Mouse (Mus musculus) stomach, embryonic 15.5 days (tissue): ENCODE data around the gene Trpm4. TPM values are rescaled to one million over a fixed set of nuclear protein-coding genes. Genes with fewer than 3 reads are reported as not detected.
A peak's percentile ranks its signal among the peaks of the same experiment; 100 is the strongest.
"Not testable (repeated sequence)": the region's sequence is repeated elsewhere in the genome, so short reads cannot be mapped to it uniquely, and the experiment has no call there.

Experiments
- ATAC-seq: fragments of 200-750 bp; cut with Nextera tagmentation; 2 replicates; pipeline ENCODE4 v1.8.0; 2017; ENCODE audit warnings: low read depth, moderate number of reproducible peaks, moderate TSS enrichment; ENCODE audit not compliant: insufficient read depth, low FRiP score
- H3K27ac ChIP-seq: fragments of 300-500 bp; sonication (generic); 2 replicates; pipeline ENCODE4 v1.5.1; 2015; ENCODE audit warnings: mild to moderate bottlenecking, inconsistent platforms
- H3K27me3 ChIP-seq: fragments of 300-500 bp; sonication (generic); replicated peaks from 2 replicates; pipeline ENCODE4 v1.6.1; 2015; ENCODE audit warnings: inconsistent platforms
- H3K36me3 ChIP-seq: fragments of 300-500 bp; sonication (generic); 2 replicates; pipeline ENCODE4 v1.6.1; 2015; ENCODE audit warnings: inconsistent platforms
- H3K4me1 ChIP-seq: fragments of 300-500 bp; sonication (generic); 2 replicates; pipeline ENCODE4 v1.6.1; 2015; ENCODE audit warnings: inconsistent platforms
- H3K4me2 ChIP-seq: fragments of 300-500 bp; sonication (generic); 2 replicates; pipeline ENCODE4 v1.6.1; 2015; ENCODE audit warnings: mild to moderate bottlenecking, inconsistent platforms
- H3K4me3 ChIP-seq: fragments of 300-500 bp; sonication (generic); replicated peaks from 2 replicates; pipeline ENCODE4 v1.5.1; 2015; ENCODE audit warnings: inconsistent platforms
- H3K9ac ChIP-seq: fragments of 300-500 bp; sonication (generic); 2 replicates; pipeline ENCODE4 v1.6.1; 2015; ENCODE audit warnings: inconsistent platforms
- H3K9me3 ChIP-seq: fragments of 300-500 bp; sonication (generic); 2 replicates; pipeline ENCODE4 v1.6.1; 2016; ENCODE audit warnings: inconsistent platforms
- WGBS: fragments of 180-500 bp; shearing (Covaris S2); methylation state at CpG from one replicate; pipeline ENCODE4 v1.1.7; 2015; 5-methylcytosine and 5-hydroxymethylcytosine counted together
- polyA plus RNA-seq: library from polyadenylated mRNA; unstranded; fragments of >200 nt; fragmentation: Nextera tagmentation; extraction: Ambion mirVana; gene quantifications from 2 replicates; pipeline ENCODE4 v1.2.1, GENCODE M21; 2015

Gene Trpm4
- polyA plus RNA-seq, 1 experiment from 2014 or later: 23.9 TPM

DNA sequence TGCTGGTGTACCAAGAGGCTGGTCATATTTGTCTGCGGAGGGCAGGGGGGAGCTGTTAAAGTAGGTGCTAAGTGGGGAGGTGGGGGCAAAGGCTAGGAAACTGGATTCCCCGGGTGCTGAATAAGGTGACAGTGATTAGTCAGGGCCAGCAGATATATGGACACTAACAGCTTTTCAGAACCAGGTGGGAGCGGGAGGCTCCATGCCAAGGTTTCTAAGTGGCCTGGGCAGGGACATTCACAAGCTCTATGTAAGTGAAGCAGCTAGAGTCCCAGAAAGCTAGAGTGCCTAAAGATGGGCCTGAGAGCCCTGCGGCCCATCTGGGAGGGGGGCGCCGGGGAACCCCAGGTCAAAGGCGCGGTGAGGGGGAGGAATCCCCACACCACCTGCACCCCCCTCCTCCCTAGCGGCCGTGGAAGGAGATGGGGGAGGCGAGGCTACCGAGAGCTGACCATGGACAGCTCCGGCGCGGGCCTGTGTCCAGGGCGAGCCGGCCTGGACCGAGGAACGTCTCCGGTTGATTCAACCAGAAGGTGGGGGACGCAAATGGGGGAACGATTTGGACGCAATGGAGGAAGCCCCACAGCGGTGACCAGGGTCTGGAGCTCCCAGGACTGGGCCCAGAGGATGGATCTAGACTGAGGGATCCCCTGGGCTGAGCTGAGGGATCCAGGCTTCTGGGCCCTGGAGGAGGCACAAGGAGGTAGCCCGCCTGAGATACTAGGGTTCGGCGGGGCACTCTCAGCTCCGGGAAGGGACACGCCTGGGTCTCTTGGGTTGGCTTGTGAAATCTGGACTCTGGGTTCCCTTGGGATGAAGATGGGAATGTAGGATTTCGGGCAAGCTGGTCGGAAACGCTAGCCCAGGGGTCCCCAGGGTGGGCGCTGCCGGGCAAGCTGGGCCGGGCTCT lies 32.4 kb upstream of the Trpm4 start:
- ATAC-seq: no peak
- 5% methylated on average over 35 of the region's 35 CpGs for WGBS
- Histone ChIP-seq H3K4me1 (peaks cover 43% of the 10 kb centered on the region), H3K9ac (peak overlapping the region; percentile 40), H3K36me3 (no peaks in the 10 kb centered on the region), H3K27me3 (peaks cover 51% of the 10 kb centered on the region), H3K27ac (no peak overlapping the region), H3K9me3 (no peaks in the 10 kb centered on the region), H3K4me2 (peak overlapping the region; percentile 94), H3K4me3 (peak overlapping the region; percentile 53)

DNA sequence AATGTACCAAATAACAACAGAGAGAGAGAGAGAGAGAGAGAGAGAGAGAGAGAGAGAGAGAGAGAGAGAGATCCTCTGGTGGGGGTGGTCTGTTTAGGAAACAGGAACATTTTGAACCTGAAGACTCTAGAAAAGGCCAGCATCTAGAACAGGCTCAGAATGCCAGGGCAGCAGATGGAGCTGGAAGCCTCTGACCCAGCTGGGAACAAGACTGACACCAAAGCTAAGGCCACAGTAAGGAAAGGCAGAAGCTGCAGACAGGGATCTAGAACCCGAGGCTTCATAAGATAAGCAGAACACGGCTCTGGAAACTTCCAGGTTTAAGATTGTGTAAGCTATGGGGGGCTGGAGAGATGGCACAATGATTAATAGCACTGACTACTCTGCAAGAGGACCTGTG lies 30.4 kb upstream of the Trpm4 start:
- Histone ChIP-seq H3K27me3 (peaks cover 55% of the 10 kb centered on the region), H3K27ac (no peak overlapping the region), H3K4me2 (no peak overlapping the region), H3K4me3 (no peak overlapping the region), H3K36me3 (no peaks in the 10 kb centered on the region), H3K9ac (no peak overlapping the region), H3K9me3 (no peaks in the 10 kb centered on the region), H3K4me1 (peaks cover 32% of the 10 kb centered on the region)
- WGBS: 64% methylated on average over 2 of the region's 2 CpGs
- ATAC-seq: no peak

DNA sequence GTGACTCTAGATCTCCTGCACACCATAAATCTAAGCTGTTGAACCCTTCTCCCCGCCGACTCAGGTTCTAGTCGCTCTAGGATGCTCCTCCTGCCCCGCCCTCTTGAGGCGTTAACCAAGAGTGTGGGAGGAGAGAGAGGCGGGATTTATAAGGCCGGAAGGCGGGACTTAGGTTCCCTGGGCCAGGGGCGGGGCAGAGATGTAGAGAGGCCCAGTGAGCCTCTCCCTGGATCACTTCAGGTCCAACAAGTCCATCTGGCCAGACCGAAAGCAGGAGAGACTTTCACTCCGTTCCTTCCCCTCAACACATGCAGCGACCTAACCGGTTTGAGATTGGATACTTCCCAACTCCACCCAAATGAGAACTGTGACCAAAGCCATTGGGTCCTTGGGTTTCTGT lies 29.2 kb upstream of the Trpm4 start:
- Histone ChIP-seq H3K9ac (no peak overlapping the region), H3K4me3 (peak overlapping the region; percentile 8; the same call in 1 of the 2 replicates), H3K36me3 (no peaks in the 10 kb centered on the region), H3K4me2 (no peak overlapping the region), H3K9me3 (no peaks in the 10 kb centered on the region), H3K27ac (peak overlapping the region; percentile 51; the same call in 1 of the 2 replicates), H3K4me1 (peaks cover 29% of the 10 kb centered on the region), H3K27me3 (peaks cover 49% of the 10 kb centered on the region)
- WGBS: 7% methylated on average over 13 of the region's 13 CpGs
- peak; percentile 27; the same call in 1 of the 2 replicates for ATAC-seq

DNA sequence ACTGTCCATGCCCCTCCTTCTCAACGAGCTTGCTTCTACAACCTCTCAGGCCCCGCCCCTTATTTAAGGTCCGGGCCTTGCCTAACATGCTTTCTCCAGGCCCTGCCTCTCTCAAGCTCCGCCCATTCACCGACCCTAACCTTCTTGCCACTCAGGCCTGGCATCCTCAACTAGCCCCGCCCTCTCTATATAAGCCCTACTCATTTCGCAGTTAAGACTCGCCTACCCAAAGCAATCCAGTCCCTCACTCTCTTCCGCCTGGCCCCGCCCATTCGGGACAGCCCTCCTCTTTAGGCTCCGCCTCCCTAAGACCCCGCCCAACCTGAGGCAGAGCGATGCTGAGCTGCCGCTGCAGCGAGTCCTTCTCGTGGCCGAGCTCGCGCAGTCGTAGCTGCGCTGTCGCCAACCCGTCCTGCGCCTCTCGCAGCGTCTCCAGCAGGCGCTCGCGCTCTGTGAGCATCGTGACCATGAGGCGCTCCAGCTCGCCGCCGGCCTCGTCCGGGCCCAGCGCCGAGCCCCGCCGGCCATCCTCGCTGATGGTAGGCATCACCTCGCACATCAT lies 27.7 kb upstream of the Trpm4 start:
- Histone ChIP-seq H3K36me3 (no peaks in the 10 kb centered on the region), H3K27ac (0 out of 2 replicates have a peak overlapping the region, but pooled peaks have one; percentile 19), H3K4me3 (peak overlapping the region; percentile 48), H3K9ac (no peak overlapping the region; the same call in 1 of the 2 replicates), H3K27me3 (peaks cover 47% of the 10 kb centered on the region), H3K4me2 (peak overlapping the region; percentile 92), H3K4me1 (peaks cover 20% of the 10 kb centered on the region), H3K9me3 (no peaks in the 10 kb centered on the region)
- peak; percentile 82 for ATAC-seq
- WGBS: 1% methylated on average over 43 of the region's 43 CpGs

DNA sequence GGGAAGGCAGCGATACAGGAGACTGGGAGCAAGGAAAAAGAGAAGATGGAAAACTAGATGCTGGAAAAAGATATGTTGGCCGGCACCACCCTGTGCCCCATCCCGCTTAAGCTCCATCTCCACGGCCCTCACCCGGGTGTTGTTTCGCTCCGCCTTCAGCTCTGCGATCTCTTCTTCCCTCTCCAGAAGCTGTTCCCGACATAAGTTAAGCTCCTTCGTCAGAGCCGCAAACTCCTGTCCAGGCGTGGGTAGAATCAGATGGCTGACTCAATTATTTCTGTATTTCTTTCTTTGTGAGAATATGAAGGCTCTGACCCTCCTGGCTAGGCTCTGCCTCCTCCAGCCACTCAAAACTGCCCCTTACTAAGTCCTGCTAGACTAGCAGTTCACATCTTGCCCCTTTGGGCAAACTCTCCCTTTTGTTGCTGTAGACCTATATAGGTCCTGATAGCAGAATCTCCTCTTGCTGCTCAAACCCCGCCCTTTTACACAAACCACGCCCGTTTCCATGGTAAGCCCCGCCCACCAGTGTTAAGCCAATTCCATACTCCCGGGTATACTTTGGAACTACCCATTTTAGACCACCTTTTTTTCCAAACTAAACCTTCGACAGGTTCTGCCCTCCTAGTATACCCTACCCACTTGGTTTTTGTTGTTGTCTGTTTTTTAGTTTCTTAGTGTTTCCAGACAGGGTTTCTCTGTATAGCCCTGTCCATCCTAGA lies 27.0 kb upstream of the Trpm4 start:
- H3K36me3 ChIP-seq: no peaks in the 10 kb centered on the region
- H3K4me2 ChIP-seq: peak overlapping the region; percentile 92; the same call in 1 of the 2 replicates
- H3K27ac ChIP-seq: no peak overlapping the region
- WGBS: 47% methylated on average over 18 of the region's 18 CpGs
- no peak overlapping the region for H3K9ac ChIP-seq
- H3K4me3 ChIP-seq: peak overlapping the region; percentile 48; the same call in 1 of the 2 replicates
- peaks cover 39% of the 10 kb centered on the region for H3K27me3 ChIP-seq
- H3K9me3 ChIP-seq: no peaks in the 10 kb centered on the region
- peaks cover 14% of the 10 kb centered on the region for H3K4me1 ChIP-seq
- ATAC-seq: no peak; the same call in 1 of the 2 replicates

DNA sequence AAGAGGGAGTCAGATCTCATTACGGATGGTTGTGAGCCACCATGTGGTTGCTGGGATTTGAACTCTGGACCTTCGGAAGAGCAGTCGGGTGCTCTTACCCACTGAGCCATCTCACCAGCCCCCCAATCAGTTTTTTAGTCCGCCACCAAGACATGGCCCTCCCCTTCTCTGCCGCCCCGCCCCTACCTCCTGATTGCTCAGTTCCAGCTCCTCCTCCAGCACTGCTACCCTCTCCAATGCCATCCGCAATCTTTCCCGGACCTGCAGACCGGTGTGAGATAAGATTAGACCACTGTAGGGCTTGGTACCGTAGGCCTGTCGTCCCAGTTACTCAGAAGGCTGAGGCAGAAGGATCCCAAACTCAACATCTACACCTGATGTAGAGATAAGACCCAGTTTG lies 25.5 kb upstream of the Trpm4 start:
- not testable (repeated sequence) for ATAC-seq

DNA sequence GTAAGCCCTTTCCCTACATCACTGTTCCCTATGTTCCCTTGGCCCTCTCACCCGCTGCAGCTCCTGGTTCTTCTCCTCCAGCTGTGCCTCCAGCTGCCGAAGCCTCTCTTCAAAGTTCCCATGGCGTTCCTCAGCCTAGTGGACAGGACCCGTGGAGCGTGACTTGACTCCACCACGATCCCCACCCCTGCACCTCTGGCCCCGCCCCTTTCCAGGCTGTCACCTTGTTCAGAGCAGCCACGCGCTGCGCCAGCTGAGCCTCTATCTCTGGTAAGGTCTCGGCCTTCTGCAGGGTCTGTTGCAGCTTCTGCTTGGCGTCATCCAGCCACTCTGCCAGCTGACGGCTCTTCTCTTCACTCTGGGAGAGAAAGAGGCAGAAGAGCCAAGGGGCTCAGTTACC lies 22.5 kb upstream of the Trpm4 start:
- Histone ChIP-seq H3K9ac (no peak overlapping the region), H3K4me3 (no peak overlapping the region), H3K4me2 (no peak overlapping the region), H3K4me1 (no peaks in the 10 kb centered on the region; the same call in 1 of the 2 replicates), H3K36me3 (no peaks in the 10 kb centered on the region), H3K27me3 (peaks cover 10% of the 10 kb centered on the region), H3K27ac (no peak overlapping the region), H3K9me3 (no peaks in the 10 kb centered on the region)
- 53% methylated on average over 13 of the region's 13 CpGs for WGBS
- no peak for ATAC-seq

More for the DNA sequence above, 25.5 kb upstream of the Trpm4 start:
- H3K27ac ChIP-seq, H3K9ac ChIP-seq, H3K9me3 ChIP-seq, H3K4me3 ChIP-seq, H3K36me3 ChIP-seq, H3K4me2 ChIP-seq: not testable (repeated sequence)
- Histone ChIP-seq H3K27me3 (peaks cover 32% of the 10 kb centered on the region), H3K4me1 (peaks cover 14% of the 10 kb centered on the region)
- 61% methylated on average over 11 of the region's 11 CpGs for WGBS

DNA sequence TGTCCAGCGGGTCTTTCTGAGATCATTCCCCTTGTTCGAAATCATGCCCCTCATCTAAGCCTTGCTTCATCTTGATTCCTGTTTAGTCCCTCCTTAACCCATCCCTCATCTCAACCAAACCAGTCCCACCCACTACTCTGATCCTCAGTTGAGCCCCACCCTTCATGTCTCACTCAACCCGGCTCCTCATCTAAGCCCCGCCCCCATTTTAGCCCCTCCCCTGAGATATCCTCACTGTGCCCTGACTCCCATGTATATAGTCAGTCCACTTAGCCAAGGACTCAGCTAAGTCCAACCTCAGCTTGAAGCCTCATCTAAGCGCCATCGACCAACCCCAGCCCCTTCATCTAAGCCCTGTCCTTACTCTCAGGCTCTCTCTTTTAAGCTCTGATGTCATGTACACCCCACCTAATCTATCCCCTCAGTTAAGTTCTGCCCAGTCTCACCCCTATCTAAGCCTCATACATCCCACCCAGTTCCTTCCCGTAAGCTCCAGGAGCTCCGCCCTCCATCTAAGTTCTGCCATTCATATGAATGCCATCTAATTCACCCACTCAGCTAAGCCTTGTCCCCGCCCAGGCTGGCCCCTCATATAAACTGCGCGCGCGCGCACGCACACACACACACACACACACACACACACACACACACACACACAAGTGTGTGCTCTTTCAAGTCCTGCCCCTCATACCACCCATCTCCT lies 21.9 kb upstream of the Trpm4 start:
- no peaks in the 10 kb centered on the region for H3K4me1 ChIP-seq
- H3K9ac ChIP-seq: no peak overlapping the region
- 0 out of 2 replicates have a peak, but pooled peaks cover 5% of the 10 kb centered on the region for H3K27me3 ChIP-seq
- H3K9me3 ChIP-seq: no peaks in the 10 kb centered on the region
- no peak overlapping the region for H3K27ac ChIP-seq
- no peak overlapping the region for H3K4me3 ChIP-seq
- 65% methylated on average over 15 of the region's 15 CpGs for WGBS
- no peak for ATAC-seq
- H3K4me2 ChIP-seq: no peak overlapping the region
- H3K36me3 ChIP-seq: no peaks in the 10 kb centered on the region

DNA sequence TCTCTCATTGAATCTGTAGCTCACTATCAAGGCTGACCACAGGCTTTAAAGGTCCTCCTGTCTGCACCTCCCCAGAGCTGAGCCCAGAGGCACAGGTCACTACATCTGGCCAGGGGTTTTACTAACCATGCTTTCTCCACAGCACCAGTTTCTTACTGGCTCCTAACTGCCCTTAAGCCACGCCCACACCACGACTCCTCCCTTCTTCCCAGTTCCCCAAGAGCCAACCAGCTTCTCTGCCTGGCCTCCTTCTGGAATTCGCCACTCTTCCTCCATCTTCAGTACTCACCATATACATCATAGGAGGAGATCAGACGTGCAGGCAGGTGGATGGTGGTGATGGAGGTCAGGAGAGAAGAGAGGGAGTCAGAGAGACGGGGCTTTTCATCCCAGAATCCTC lies 19.5 kb upstream of the Trpm4 start:
- H3K4me1 ChIP-seq: no peaks in the 10 kb centered on the region
- no peak overlapping the region for H3K4me3 ChIP-seq
- H3K9ac ChIP-seq: no peak overlapping the region
- H3K27ac ChIP-seq: no peak overlapping the region
- no peak overlapping the region for H3K4me2 ChIP-seq
- no peak for ATAC-seq
- H3K9me3 ChIP-seq: no peaks in the 10 kb centered on the region
- H3K27me3 ChIP-seq: no peaks in the 10 kb centered on the region
- WGBS: 18% methylated on average over 5 of the region's 5 CpGs
- H3K36me3 ChIP-seq: no peaks in the 10 kb centered on the region

DNA sequence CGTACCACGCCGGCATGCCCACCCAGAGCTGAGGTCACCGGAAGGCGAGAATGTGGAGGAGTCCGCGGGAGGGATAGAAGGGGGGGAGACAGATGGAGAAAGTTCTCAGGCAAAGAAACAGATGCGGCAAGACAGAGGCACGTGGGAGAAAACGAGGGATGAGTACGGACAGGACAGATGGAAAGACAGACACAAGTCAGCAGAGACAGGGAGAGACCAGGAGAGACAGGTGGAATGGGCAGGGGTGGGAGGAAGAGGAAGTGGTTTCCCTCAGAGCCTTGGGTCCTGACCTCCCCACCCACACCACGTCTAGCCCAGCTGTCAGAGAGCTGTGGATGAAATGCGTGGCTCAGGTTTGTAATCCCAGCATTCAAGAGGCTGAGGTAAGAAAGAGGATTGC lies 13.3 kb upstream of the Trpm4 start:
- WGBS: 72% methylated on average over 13 of the region's 13 CpGs
- H3K4me2 ChIP-seq: no peak overlapping the region
- H3K9me3 ChIP-seq: no peaks in the 10 kb centered on the region
- H3K4me1 ChIP-seq: no peaks in the 10 kb centered on the region
- H3K4me3 ChIP-seq: no peak overlapping the region
- no peak overlapping the region for H3K9ac ChIP-seq
- no peaks in the 10 kb centered on the region for H3K36me3 ChIP-seq
- H3K27me3 ChIP-seq: no peaks in the 10 kb centered on the region
- H3K27ac ChIP-seq: no peak overlapping the region
- ATAC-seq: no peak

DNA sequence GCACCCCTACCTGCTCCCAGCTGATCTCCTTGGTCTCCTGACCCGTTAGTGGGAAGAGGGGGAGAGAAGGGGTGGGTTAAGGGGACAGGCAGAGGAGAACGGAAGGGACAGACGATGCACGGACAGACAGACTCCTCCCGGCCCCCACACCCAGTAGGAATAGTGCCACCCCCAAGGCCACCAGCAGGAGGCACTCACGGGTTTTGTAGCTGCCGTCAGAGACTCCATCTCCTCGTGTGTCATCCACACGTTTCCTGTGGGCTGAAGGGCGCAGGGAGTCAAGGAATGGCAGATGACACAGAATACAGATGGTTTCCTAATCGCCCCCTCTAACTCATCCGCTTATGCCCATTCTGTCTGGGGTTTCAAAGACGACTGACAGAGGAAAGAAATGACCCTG lies 10.0 kb upstream of the Trpm4 start:
- no peak overlapping the region for H3K4me2 ChIP-seq
- peaks cover 26% of the 10 kb centered on the region for H3K4me1 ChIP-seq

More for the DNA sequence above, 10.0 kb upstream of the Trpm4 start:
- H3K27me3 ChIP-seq: no peaks in the 10 kb centered on the region
- 21% methylated on average over 13 of the region's 13 CpGs for whole genome bisulfite sequencing
- no peak for ATAC-seq
- H3K36me3 ChIP-seq: no peaks in the 10 kb centered on the region
- no peaks in the 10 kb centered on the region for H3K9me3 ChIP-seq
- no peak overlapping the region for H3K9ac ChIP-seq
- H3K27ac ChIP-seq: no peak overlapping the region
- H3K4me3 ChIP-seq: no peak overlapping the region
